24 mouse cellular contexts compared by ENCODE assay signal in the genomic region with DNA sequence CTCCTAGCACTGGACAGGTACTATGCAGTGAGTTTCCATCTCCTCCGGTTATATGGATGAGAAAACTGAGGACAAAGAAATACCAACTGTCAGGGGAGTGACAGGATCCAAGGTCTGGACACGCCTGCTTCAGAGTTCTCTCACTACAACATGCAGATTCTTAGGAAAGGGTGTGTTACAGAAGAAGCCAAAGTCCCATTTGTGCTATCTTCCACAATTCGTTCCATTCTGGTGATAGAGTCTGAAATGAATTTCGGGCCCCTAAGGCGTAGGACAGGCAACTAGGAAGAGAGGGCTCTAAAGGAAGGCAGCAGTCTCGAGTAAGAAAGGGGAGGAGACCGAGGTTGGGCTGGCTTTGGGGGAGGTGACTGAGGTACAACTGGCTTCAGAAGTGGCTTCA.
"Had no signal": no experiment of that assay in that cellular context is flagged by ENCODE, and none has a peak within 500 bp of the region (broad histone marks: within the 10 kb centered on the region; RNA-seq: fewer than 3 reads in every experiment).

No protein-coding gene starts in this region.

- H3K4me3 ChIP-seq: heart, adult 2 months; heart, embryonic 13.5 days; heart, embryonic 15.5 days; hindbrain, embryonic 12.5 days; hindbrain, embryonic 15.5 days; layer of hippocampus, adult 2 months; left cerebral cortex, adult 2 months; limb, embryonic 10.5 days; limb, embryonic 12.5 days; liver, embryonic 12.5 days had no signal

- ATAC-seq: hindbrain, postnatal 0 days; liver, embryonic 12.5 days had no signal

- H3K27ac ChIP-seq: heart, adult 2 months; heart, embryonic 13.5 days; heart, embryonic 15.5 days; hindbrain, embryonic 15.5 days; hindbrain, postnatal 0 days; layer of hippocampus, adult 2 months; left cerebral cortex, adult 2 months; limb, embryonic 10.5 days; limb, embryonic 12.5 days; liver, embryonic 12.5 days; liver, embryonic 14.5 days had no signal

- H3K4me1 ChIP-seq: heart, embryonic 13.5 days; heart, embryonic 15.5 days; liver, embryonic 12.5 days had no signal

- H3K9ac ChIP-seq: heart, embryonic 13.5 days; heart, embryonic 15.5 days; hindbrain, embryonic 12.5 days; hindbrain, embryonic 15.5 days; limb, embryonic 12.5 days; liver, embryonic 12.5 days; liver, embryonic 14.5 days had no signal

- H3K27me3 ChIP-seq: hindbrain, embryonic 12.5 days; hindbrain, embryonic 15.5 days; liver, embryonic 12.5 days had no signal

- H3K36me3 ChIP-seq: heart, embryonic 13.5 days; heart, embryonic 15.5 days; hindbrain, embryonic 12.5 days; hindbrain, embryonic 15.5 days; limb, embryonic 10.5 days; limb, embryonic 12.5 days; liver, embryonic 12.5 days had no signal

- H3K9me3 ChIP-seq: heart, embryonic 13.5 days; heart, embryonic 15.5 days; hindbrain, embryonic 12.5 days; hindbrain, embryonic 15.5 days; limb, embryonic 10.5 days; limb, embryonic 12.5 days; liver, embryonic 12.5 days had no signal

- DNase-seq: gastrocnemius, postnatal 14 days; gastrocnemius, postnatal 36 days; heart, adult 11 months; heart, adult 2 months; heart, postnatal 14 days; heart, postnatal 36 days; kidney, adult 18-20 months; kidney, adult 8-10 months; kidney, postnatal 10 days; kidney, postnatal 25 days; kidney, postnatal 4 days; liver had no signal

- H3K4me2 ChIP-seq: heart, embryonic 11.5 days; heart, embryonic 13.5 days; heart, embryonic 15.5 days; hindbrain, embryonic 12.5 days; hindbrain, embryonic 15.5 days; limb, embryonic 12.5 days; liver, embryonic 12.5 days had no signal
